Mouse (Mus musculus): ENCODE results near the gene Vmn2r78.
"Not testable (repeated sequence)": the region's sequence is repeated elsewhere in the genome, so short reads cannot be mapped to it uniquely, and the experiment has no call there.

Gene Vmn2r78

DNA sequence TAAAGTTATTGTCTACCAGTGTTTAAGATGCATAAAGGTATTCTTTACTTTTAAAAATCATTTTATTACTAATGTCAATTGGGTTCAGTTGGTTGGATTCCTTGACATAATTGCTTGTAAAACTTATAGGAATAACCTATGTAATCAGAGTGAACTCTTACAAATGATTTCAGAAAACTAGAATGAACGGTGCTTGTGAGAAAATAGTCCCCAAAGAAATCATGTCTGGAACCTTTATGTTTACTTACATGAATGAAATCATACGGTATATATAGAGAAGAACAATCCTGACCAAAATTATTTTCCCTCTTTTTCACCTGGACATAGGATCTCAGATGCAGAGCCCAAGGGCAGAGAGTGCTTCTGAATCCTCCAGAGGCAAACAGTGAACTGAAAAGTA, at the start of gene Vmn2r78:
Gene Vmn2r78 (plus strand): TSS at position 301 of the 400 bp plus-strand sequence.
- not testable (repeated sequence) for DNase-seq

DNA sequence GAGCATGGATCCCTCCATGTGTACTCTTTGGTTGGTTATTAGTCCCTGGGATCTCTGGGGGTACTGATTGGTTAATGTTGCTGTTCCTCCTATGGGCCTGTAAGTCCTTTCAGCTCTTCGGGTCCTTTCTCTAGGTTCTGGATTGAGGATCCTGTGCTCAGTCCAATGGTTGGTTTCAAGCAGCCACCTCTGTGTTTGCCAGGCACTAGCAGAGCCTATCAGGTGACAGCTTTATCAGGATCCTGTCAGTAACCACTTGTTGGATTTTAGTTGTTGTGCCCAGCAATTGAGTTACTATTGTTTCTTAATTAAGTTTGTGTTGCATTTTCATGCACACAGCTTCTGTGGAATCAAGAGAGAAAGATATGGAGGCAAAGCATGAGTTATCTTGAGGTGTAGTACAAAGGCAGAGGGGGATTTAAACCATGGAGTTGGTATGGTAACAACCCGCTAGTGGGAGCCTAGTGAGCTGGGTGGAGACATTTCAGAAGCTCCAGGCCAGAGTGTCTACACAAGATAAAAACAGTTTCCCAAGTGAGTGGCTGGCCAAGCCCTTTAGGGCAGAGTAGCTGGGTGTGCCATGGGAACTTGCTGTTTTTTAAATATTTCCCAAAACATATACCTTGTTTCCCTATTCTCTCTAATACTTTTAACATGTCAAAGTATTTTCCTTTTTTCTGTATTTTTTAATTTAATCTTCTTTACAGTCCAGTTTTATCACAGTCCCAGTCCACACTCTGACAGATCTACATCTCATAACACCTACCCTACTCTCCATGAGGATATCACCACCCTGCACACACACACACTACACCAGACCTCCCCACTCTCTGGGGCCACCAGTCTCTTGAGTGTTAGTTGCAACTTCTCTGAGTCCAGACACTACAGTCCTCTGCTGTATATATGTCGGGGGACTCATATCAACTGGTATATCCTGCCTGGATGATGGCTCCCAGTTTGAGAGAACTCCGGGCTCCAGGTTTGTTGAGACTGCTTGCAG, 25.1 kb upstream of the Vmn2r78 start:
- no peak for DNase-seq

DNA sequence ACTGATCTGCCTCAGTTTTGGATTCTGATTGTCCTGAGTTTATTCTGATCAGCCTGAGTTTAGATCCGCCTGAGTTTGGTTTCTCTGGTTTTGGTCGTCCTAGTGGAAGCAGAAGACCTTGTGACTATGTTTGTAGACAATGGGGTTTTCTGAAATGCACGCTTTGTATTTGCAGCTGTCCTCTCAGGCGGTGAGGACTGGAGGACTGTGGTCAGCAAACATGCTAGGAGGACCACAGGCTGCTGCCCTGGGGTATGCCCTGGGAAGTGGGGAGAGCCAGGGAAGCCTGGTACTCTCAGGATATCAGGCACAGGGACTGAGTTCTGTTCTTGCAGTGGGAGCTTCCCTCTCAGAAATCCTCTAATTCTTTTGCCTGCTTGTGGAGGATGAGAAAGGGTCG, 22.4 kb downstream of the Vmn2r78 start:
- no peak for DNase-seq

DNA sequence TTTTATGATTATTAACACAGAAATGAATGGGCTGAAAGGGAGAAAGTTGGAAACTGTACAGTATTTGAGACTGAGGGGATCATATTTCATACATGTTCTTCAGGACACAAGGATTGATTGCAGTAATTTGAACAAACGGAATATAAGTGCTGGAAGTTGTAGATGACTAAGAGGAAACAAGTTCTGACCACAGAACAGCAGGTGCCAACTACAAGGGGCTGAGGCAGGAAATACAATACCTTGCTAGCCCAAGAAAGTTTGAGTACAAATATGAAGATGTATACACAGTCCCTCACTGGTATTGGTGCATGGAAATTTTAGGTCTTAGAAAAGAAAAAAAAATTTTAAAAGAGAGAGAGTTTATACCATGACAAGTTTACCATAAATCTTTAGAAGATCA, 79.8 kb downstream of the Vmn2r78 start:
- no peak for DNase-seq

DNA sequence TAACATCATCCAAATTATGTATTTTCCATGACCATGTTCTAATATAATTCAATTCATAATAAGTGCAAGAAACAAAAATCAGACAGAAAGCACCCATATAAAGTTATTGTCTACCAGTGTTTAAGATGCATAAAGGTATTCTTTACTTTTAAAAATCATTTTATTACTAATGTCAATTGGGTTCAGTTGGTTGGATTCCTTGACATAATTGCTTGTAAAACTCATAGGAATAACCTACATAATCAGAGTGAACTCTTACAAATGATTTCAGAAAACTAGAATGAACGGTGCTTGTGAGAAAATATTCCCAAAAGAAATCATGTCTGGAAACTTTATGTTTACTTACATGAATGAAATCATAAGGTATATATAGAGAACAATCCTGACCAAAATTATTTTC, 80.9 kb downstream of the Vmn2r78 start, which contains the start of gene Vmn2r79:
Gene Vmn2r79 (plus strand): TSS at position 301 of the 400 bp plus-strand sequence.
- DNase-seq, result not testable (repeated sequence)

Data from kidney, postnatal 25 days (tissue).